Mouse (Mus musculus): ENCODE results near the gene Plagl1. TPM values are rescaled to one million over a fixed set of nuclear protein-coding genes. Genes with fewer than 3 reads are reported as not detected.
A peak's percentile ranks its signal among the peaks of the same experiment; 100 is the strongest.

The Plagl1 gene
- polyA plus RNA-seq, 1 experiment from 2014 or later: 34.7 TPM

GRCm38 (mm10) chr10:13047816-13048215, 12.5 kb upstream of the Plagl1 start:
- no peaks in the 10 kb centered on the region for H3K4me1 ChIP-seq
- 43% methylated on average over 4 of the region's 4 CpGs for WGBS
- no peak overlapping the region for H3K9ac ChIP-seq
- no peaks in the 10 kb centered on the region for H3K36me3 ChIP-seq (replicated peaks)
- no peak overlapping the region for H3K4me3 ChIP-seq
- H3K4me2 ChIP-seq: no peak overlapping the region
- 0 out of 2 replicates have a peak, but pooled peaks have one; percentile 42 for ATAC-seq (replicated peaks)
- no peak overlapping the region for H3K27ac ChIP-seq
- H3K9me3 ChIP-seq: no peaks in the 10 kb centered on the region
- H3K27me3 ChIP-seq (replicated peaks): no peaks in the 10 kb centered on the region

DNA sequence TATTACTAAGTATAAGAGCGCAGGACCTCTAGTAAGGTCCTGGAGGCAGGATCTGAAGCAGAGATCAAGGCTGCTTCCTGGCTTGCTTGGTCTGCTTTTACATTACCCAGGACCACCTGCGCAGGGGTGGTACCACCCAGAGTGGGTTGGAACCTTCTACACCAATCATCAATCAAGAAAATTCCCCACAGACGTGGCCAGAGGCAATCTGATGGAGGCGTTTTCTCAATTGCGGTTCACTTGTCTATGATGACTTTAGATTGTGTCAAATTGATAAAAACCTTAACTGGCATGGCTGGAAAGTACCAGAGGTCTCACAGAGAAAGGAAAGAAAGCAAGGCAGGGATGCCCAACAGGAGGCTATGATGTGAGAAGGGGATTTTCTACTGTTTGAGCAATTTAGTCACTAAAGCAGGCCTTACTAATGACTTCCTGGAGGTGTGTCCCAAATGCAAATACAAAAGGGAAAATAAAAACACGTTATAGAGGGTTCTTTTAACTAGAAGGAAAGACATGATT, 3.4 kb upstream of the Plagl1 start:
- Histone ChIP-seq H3K9ac (no peak overlapping the region), H3K9me3 (no peaks in the 10 kb centered on the region), H3K4me1 (peaks cover 12% of the 10 kb centered on the region), H3K27me3 (replicated peaks) (peaks cover 16% of the 10 kb centered on the region), H3K4me3 (no peak overlapping the region), H3K27ac (no peak overlapping the region), H3K36me3 (replicated peaks) (no peaks in the 10 kb centered on the region), H3K4me2 (no peak overlapping the region)
- WGBS: 80% methylated on average over 6 of the region's 6 CpGs
- no peak for ATAC-seq (replicated peaks)

DNA sequence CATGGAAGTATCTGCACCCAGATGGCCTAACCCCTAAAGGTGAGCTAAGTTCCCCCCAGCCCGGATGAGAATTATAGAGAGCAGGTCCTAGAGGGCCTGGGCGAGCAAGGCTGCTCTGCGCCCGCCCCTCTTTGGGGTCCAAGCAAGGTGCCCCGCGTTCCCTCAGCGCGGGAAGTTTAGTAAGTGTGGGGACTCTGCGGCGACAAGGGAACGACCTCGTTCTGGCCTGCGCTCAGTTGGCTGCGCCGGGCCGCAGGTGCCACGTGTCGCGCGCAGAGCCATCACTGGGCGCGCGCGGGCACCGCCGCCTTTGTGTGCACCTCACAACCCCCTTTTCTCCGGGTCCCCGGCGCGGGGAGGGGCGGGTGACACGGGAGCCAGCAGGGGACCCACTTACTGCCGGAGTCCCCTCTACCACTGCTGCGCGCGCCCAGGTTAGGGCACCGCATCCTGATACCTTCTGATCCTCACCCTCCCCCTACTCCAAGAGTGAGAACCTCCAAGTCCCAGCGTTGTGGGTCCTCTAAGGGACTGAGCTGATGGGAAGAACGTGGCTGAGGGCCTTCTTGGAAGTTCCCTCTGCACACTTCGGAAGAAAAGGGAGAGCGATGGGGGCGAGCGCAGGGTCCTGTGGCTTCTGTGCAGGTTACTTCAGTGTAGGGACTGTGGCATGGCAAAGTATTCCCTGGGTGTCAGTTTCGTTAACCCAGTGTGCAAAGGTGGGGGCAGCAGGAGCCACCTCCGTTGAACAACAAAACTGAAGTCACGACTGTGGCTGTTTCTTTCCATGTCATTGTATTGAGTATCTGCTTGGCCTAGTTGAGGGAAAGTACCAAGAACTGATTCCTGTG, 742 bp downstream of the Plagl1 start:
- Histone ChIP-seq H3K4me2 (peak overlapping the region; percentile 67), H3K36me3 (replicated peaks) (no peaks in the 10 kb centered on the region), H3K9ac (peak overlapping the region; percentile 50), H3K27ac (no peak overlapping the region), H3K4me1 (peaks cover 12% of the 10 kb centered on the region), H3K27me3 (replicated peaks) (peaks cover 16% of the 10 kb centered on the region), H3K9me3 (no peaks in the 10 kb centered on the region), H3K4me3 (peak overlapping the region; percentile 40)
- WGBS: 6% methylated on average over 46 of the region's 46 CpGs
- ATAC-seq (replicated peaks): peak; percentile 81

DNA sequence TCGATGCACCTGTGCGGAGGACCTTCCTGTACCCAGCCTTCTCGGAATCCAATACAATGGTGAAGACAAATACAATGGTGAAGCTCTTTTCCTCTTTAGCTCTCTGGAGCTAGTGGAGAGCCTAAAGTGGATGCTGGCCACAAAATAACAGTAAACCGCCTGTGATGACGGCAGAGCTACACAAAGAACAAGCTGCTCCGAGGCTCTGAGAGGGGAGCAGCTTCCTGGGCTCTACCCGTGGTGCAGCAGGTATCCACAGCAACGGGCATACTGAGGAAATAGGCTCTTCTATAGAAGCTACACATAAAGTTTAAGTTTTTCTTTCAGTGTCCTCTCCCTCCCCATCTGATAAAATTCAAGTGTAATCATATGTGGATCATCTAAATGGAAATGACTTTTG, 2.1 kb downstream of the Plagl1 start:
- no peak overlapping the region for H3K4me2 ChIP-seq
- WGBS: 41% methylated on average over 8 of the region's 8 CpGs
- ATAC-seq (replicated peaks): no peak

DNA sequence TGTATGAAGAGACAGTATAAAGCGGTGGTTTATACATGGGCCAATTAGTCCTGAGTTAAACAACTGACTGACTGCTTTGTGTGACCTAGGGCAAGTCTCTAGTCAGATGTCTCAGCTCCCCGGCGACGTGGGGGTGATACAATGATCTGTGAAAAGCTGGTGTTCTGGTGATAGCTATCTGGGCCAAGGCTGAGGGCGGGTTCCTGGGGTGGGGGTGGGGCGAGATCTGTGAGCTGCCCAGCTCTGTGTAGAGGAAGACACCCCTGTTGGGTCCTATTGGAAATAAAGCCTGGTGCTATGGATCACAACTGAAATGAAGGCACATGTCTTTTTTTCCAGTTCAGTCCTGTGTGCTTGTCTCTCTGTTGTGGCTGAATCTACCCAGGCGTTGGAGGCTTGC, 3.2 kb downstream of the Plagl1 start:
- ATAC-seq (replicated peaks): no peak
- no peak overlapping the region for H3K27ac ChIP-seq
- H3K4me1 ChIP-seq: peaks cover 12% of the 10 kb centered on the region
- 41% methylated on average over 7 of the region's 7 CpGs for WGBS
- H3K9me3 ChIP-seq: no peaks in the 10 kb centered on the region
- H3K36me3 ChIP-seq (replicated peaks): no peaks in the 10 kb centered on the region
- no peak overlapping the region for H3K4me2 ChIP-seq
- H3K27me3 ChIP-seq (replicated peaks): peaks cover 16% of the 10 kb centered on the region
- H3K9ac ChIP-seq: no peak overlapping the region
- H3K4me3 ChIP-seq: no peak overlapping the region

More for the DNA sequence above, 2.1 kb downstream of the Plagl1 start:
- H3K9ac ChIP-seq: no peak overlapping the region
- no peaks in the 10 kb centered on the region for H3K36me3 ChIP-seq (replicated peaks)
- no peaks in the 10 kb centered on the region for H3K9me3 ChIP-seq
- peaks cover 12% of the 10 kb centered on the region for H3K4me1 ChIP-seq
- H3K4me3 ChIP-seq: no peak overlapping the region
- no peak overlapping the region for H3K27ac ChIP-seq
- peaks cover 16% of the 10 kb centered on the region for H3K27me3 ChIP-seq (replicated peaks)

DNA sequence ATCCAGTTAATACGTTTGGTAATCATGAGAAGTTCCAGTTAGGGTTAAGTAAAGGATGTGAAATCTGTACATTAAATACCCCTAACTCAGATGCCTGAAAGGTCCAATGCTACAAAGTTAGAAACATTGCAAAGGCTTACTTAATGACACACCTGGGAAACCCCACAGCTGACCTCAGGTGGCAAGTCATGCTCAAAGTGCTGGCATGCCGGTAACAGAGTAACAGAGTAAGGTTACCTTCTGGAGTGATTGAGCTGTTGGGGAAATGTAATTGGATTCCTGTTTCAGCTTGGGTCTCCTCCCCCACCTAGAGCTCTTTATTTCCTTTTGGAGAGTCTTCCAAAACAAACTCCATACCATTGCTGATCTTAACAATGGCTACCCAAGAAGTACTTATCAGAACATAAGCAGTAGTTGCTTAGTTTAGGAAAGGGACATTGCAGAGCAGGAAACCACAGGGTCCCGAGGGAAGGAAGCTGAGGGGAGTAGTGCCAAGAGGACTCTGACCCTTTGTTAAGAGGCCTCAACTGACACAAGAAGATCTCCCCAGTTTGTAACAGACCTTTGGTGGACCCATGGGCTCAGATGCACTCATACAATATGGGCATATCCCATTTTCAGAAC, 4.9 kb downstream of the Plagl1 start:
- WGBS: 81% methylated on average over 3 of the region's 3 CpGs
- Histone ChIP-seq H3K9ac (no peak overlapping the region), H3K27ac (no peak overlapping the region), H3K4me3 (no peak overlapping the region), H3K4me2 (no peak overlapping the region), H3K36me3 (replicated peaks) (no peaks in the 10 kb centered on the region), H3K27me3 (replicated peaks) (peaks cover 12% of the 10 kb centered on the region), H3K4me1 (peaks cover 12% of the 10 kb centered on the region), H3K9me3 (no peaks in the 10 kb centered on the region)
- ATAC-seq (replicated peaks): no peak

DNA sequence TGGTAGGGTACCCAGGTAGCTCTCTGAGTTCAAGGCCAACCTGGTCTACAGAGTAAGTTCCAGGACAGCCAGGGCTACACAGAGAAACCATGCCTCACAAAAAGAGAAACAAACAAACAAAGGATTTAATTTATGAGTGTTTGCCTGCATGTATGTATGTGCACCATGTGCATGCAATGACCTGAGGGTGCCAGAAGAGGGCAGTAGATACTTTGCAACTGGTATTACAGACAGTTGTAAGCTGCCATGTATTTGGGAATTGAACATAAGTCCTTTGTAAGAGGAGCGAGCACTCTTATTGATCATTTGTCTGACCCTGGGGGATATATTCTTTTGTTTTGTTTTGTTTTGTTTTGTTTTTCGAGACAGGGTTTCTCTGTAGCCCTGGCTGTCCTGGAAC, 10.7 kb downstream of the Plagl1 start:
- H3K27me3 ChIP-seq (replicated peaks): no peaks in the 10 kb centered on the region
- H3K4me2 ChIP-seq: no peak overlapping the region
- no peak for ATAC-seq (replicated peaks)
- H3K36me3 ChIP-seq (replicated peaks): no peaks in the 10 kb centered on the region
- H3K9me3 ChIP-seq: no peaks in the 10 kb centered on the region
- no peaks in the 10 kb centered on the region for H3K4me1 ChIP-seq
- H3K27ac ChIP-seq: no peak overlapping the region
- H3K9ac ChIP-seq: no peak overlapping the region
- no peak overlapping the region for H3K4me3 ChIP-seq
- 91% methylated on average over 2 of the region's 2 CpGs for WGBS

DNA sequence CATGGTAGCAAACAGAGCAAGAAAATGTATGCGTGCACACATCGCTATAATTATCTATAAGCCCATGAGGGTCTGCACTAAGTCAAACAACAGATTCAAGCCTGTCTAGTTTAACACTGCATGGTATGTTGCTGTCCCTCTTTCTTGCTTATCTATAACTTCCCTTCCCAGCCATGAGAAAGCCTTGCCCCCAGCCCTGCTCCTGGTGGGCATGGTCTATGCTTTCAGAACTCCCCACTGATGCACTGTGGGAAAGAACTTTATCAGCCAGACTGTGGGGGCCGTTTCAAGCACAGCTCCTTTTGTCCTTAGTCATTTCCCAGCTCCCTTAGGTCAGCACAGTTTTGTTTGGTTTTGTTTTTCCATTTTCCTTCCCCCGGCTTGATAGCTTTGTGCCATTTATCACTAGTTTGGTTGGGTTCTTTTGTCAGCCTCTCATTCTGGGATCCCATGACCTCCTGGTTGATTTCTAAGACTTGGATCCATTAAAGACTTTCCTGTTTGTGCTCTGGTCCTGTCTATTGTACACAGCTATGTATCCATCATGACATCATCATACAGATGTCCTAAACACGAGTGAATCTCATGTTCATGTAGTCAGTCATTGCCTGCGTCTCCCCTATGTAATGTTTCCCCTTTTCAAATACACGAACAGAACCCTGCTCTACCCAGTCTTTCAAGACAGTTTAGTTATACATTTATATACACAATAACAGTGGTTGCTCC, 16.7 kb downstream of the Plagl1 start:
- Histone ChIP-seq H3K27me3 (replicated peaks) (no peaks in the 10 kb centered on the region), H3K9ac (no peak overlapping the region), H3K4me3 (no peak overlapping the region), H3K27ac (no peak overlapping the region), H3K4me2 (no peak overlapping the region), H3K9me3 (no peaks in the 10 kb centered on the region), H3K4me1 (no peaks in the 10 kb centered on the region), H3K36me3 (replicated peaks) (no peaks in the 10 kb centered on the region)
- no peak for ATAC-seq (replicated peaks)
- WGBS: 64% methylated on average over 7 of the region's 7 CpGs

DNA sequence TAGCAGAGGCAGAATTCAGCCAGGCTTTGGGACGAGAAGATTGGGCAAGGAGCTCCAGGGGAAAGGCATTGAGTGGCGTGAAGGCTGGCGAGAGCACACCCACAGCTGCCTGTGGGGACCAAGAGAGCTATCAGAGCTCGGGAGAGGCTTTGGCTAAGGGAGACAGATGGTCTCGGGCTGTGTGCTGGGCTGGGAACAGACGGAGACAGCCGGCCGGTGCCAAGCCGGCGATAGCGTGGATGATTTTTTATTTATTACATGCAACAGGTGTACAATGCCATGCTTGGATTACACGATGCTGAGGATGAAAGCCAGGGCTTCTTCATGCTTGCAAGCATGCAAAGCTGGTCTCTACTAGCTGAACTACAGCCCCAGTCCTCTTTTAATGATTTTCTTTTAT, 22.2 kb downstream of the Plagl1 start:
- WGBS: 65% methylated on average over 12 of the region's 12 CpGs
- ATAC-seq (replicated peaks): no peak

GRCm38 (mm10) chr10:13090596-13091424, 30.5 kb downstream of the Plagl1 start:
- Histone ChIP-seq H3K4me1 (no peaks in the 10 kb centered on the region), H3K36me3 (replicated peaks) (no peaks in the 10 kb centered on the region), H3K27ac (peak overlapping the region; percentile 49), H3K9ac (peak overlapping the region; percentile 33), H3K4me2 (peak overlapping the region; percentile 55), H3K4me3 (peak overlapping the region; percentile 49), H3K27me3 (replicated peaks) (no peaks in the 10 kb centered on the region), H3K9me3 (peaks cover 6% of the 10 kb centered on the region; the same call in 1 of the 2 replicates)
- 47% methylated on average over 70 of the region's 70 CpGs for WGBS
- peak; percentile 97 for ATAC-seq (replicated peaks)

More for the DNA sequence above, 22.2 kb downstream of the Plagl1 start:
- Histone ChIP-seq H3K4me3 (no peak overlapping the region), H3K9ac (no peak overlapping the region), H3K9me3 (no peaks in the 10 kb centered on the region), H3K36me3 (replicated peaks) (no peaks in the 10 kb centered on the region), H3K4me2 (no peak overlapping the region), H3K27me3 (replicated peaks) (no peaks in the 10 kb centered on the region), H3K4me1 (no peaks in the 10 kb centered on the region), H3K27ac (no peak overlapping the region)

DNA sequence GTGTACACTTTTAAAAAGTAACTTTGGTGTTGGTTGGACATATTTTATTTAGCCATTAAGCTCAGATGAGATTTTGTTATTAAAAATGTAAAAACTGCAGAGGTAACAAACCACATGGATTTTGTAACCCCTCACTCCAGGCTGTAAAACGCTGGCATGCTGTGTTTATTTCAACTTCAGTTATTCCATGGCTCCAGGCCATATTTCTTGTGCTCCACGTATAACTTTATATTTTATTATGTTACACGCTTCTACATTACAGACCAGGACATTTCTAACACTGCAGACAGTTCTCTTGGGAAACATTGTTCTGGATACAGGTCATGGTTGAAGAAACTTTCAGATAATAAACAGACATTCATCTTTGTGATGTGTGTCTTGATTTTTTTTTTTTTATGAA, 32.7 kb downstream of the Plagl1 start:
- no peaks in the 10 kb centered on the region for H3K4me1 ChIP-seq
- H3K27me3 ChIP-seq (replicated peaks): no peaks in the 10 kb centered on the region
- H3K9ac ChIP-seq: no peak overlapping the region
- no peaks in the 10 kb centered on the region for H3K36me3 ChIP-seq (replicated peaks)
- H3K4me2 ChIP-seq: 0 out of 2 replicates have a peak overlapping the region, but pooled peaks have one; percentile 6
- H3K4me3 ChIP-seq: no peak overlapping the region
- 71% methylated on average over 3 of the region's 3 CpGs for WGBS
- H3K27ac ChIP-seq: no peak overlapping the region
- peaks cover 6% of the 10 kb centered on the region; the same call in 1 of the 2 replicates for H3K9me3 ChIP-seq
- ATAC-seq (replicated peaks): no peak

Measured in midbrain, embryonic 15.5 days (tissue).